Mouse (Mus musculus): ENCODE measurements around the gene Egflam. TPM values are rescaled to one million over a fixed set of nuclear protein-coding genes. Genes with fewer than 3 reads are reported as not detected.

Egflam gene
- polyA plus RNA-seq (2012; rRNA removed) (12.3 and 13.7 TPM in 2 replicates), polyA plus RNA-seq (2014; fragmentation: Nextera tagmentation; extraction: Ambion mirVana) (14.1 and 16.4 TPM in 2 replicates)

- H3K27ac ChIP-seq (replicated peaks; ENCODE audit: low read depth, low read length), result peak within 1 kb of the TSS; percentile 39
- no peak for TF ChIP-seq POLR2A (IDR thresholded peaks at IDR 0.05; ENCODE audit: borderline replicate concordance, extremely low read depth, insufficient read depth, insufficient read length)
- under 1% methylated on average over 59 of the region's 62 CpGs for WGBS
- ATAC-seq (ENCODE audit: low FRiP score, low read depth) (peak; percentile 78), DNase-seq (ENCODE audit: low spot score) (peak; percentile 35)
- 0 out of 2 replicates have a peak, but pooled peaks cover 5% of the 10 kb centered on the region for H3K27me3 ChIP-seq (ENCODE audit: control insufficient read depth, insufficient read depth, low read length)
- H3K36me3 ChIP-seq (ENCODE audit: control insufficient read depth, insufficient read depth, low read length), result no peaks in the 10 kb centered on the region
- H3K4me2 ChIP-seq (replicated peaks; ENCODE audit: low read depth, low read length, severe bottlenecking), result peak within 1 kb of the TSS; percentile 54
- H3K4me1 ChIP-seq (ENCODE audit: control insufficient read depth, insufficient read depth, low read length), result peaks cover 16% of the 10 kb centered on the region
- no peaks in the 10 kb centered on the region for H3K9me3 ChIP-seq (ENCODE audit: control insufficient read depth, low read length)
- H3K9ac ChIP-seq (ENCODE audit: low read depth, low read length, severe bottlenecking), result peak within 1 kb of the TSS; percentile 56
- peak within 1 kb of the TSS; percentile 48 for H3K4me3 ChIP-seq (replicated peaks; ENCODE audit: low read length)
Observed at GRCm38 (mm10) chr15:7397818-7398608, at the start of gene Egflam. Gene Egflam (minus strand): TSS chr15:7398395.

- Histone ChIP-seq H3K9me3 (ENCODE audit: control insufficient read depth, low read length) (no peaks in the 10 kb centered on the region), H3K9ac (ENCODE audit: low read depth, low read length, severe bottlenecking) (no peak overlapping the region), H3K36me3 (ENCODE audit: control insufficient read depth, insufficient read depth, low read length) (no peaks in the 10 kb centered on the region), H3K4me3 (replicated peaks; ENCODE audit: low read length) (no peak overlapping the region), H3K4me2 (replicated peaks; ENCODE audit: low read depth, low read length, severe bottlenecking) (no peak overlapping the region), H3K27ac (replicated peaks; ENCODE audit: low read depth, low read length) (no peak overlapping the region), H3K27me3 (ENCODE audit: control insufficient read depth, insufficient read depth, low read length) (no peaks in the 10 kb centered on the region; the same call in 1 of the 2 replicates), H3K4me1 (ENCODE audit: control insufficient read depth, insufficient read depth, low read length) (no peaks in the 10 kb centered on the region)
- no peak for ATAC-seq (ENCODE audit: low FRiP score, low read depth)
- DNase-seq (ENCODE audit: low spot score), result peak; percentile 82
- TF ChIP-seq POLR2A (IDR thresholded peaks at IDR 0.05; ENCODE audit: borderline replicate concordance, extremely low read depth, insufficient read depth, insufficient read length), result no peak
- 67% methylated on average over 17 of the region's 17 CpGs for WGBS
Observed at GRCm38 (mm10) chr15:7443396-7444315, 45.5 kb upstream of the Egflam start.

- WGBS, result 45% methylated on average over 16 of the region's 16 CpGs
- no peak overlapping the region for H3K9ac ChIP-seq (ENCODE audit: low read depth, low read length, severe bottlenecking)
- no peaks in the 10 kb centered on the region for H3K4me1 ChIP-seq (ENCODE audit: control insufficient read depth, insufficient read depth, low read length)
- H3K4me3 ChIP-seq (replicated peaks; ENCODE audit: low read length), result no peak overlapping the region
- H3K27me3 ChIP-seq (ENCODE audit: control insufficient read depth, insufficient read depth, low read length), result no peaks in the 10 kb centered on the region; the same call in 1 of the 2 replicates
- no peak overlapping the region for H3K4me2 ChIP-seq (replicated peaks; ENCODE audit: low read depth, low read length, severe bottlenecking)
- DNase-seq (ENCODE audit: low spot score), result peak; percentile 52
- TF ChIP-seq POLR2A (IDR thresholded peaks at IDR 0.05; ENCODE audit: borderline replicate concordance, extremely low read depth, insufficient read depth, insufficient read length), result no peak
- H3K36me3 ChIP-seq (ENCODE audit: control insufficient read depth, insufficient read depth, low read length), result no peaks in the 10 kb centered on the region
- no peaks in the 10 kb centered on the region for H3K9me3 ChIP-seq (ENCODE audit: control insufficient read depth, low read length)
- ATAC-seq (ENCODE audit: low FRiP score, low read depth), result peak; percentile 30; the same call in 1 of the 2 replicates
- no peak overlapping the region for H3K27ac ChIP-seq (replicated peaks; ENCODE audit: low read depth, low read length)
Observed at GRCm38 (mm10) chr15:7442148-7443100, 44.2 kb upstream of the Egflam start.

GRCm38 (mm10) chr15:7424282-7424681 is 26.1 kb upstream of the Egflam start:
- H3K27ac ChIP-seq (replicated peaks; ENCODE audit: low read depth, low read length), result no peak overlapping the region
- no peak for TF ChIP-seq POLR2A (IDR thresholded peaks at IDR 0.05; ENCODE audit: borderline replicate concordance, extremely low read depth, insufficient read depth, insufficient read length)
- H3K36me3 ChIP-seq (ENCODE audit: control insufficient read depth, insufficient read depth, low read length), result no peaks in the 10 kb centered on the region
- H3K4me3 ChIP-seq (replicated peaks; ENCODE audit: low read length), result no peak overlapping the region
- no peak overlapping the region for H3K9ac ChIP-seq (ENCODE audit: low read depth, low read length, severe bottlenecking)
- no peak overlapping the region for H3K4me2 ChIP-seq (replicated peaks; ENCODE audit: low read depth, low read length, severe bottlenecking)
- H3K27me3 ChIP-seq (ENCODE audit: control insufficient read depth, insufficient read depth, low read length), result no peaks in the 10 kb centered on the region
- no peak for DNase-seq (ENCODE audit: low spot score)
- no peak for ATAC-seq (ENCODE audit: low FRiP score, low read depth)
- no peaks in the 10 kb centered on the region for H3K4me1 ChIP-seq (ENCODE audit: control insufficient read depth, insufficient read depth, low read length)
- H3K9me3 ChIP-seq (ENCODE audit: control insufficient read depth, low read length), result no peaks in the 10 kb centered on the region
- WGBS, result 74% methylated on average over 2 of the region's 2 CpGs

Measured in limb, embryonic 14.5 days (tissue).